Mouse (Mus musculus): Measurements from ENCODE around the gene Maml3. TPM values are rescaled to one million over a fixed set of nuclear protein-coding genes. Genes with fewer than 3 reads are reported as not detected.

The Maml3 gene
- polyA plus RNA-seq, 1 experiment from 2014 or later, result 6.1 TPM

DNA sequence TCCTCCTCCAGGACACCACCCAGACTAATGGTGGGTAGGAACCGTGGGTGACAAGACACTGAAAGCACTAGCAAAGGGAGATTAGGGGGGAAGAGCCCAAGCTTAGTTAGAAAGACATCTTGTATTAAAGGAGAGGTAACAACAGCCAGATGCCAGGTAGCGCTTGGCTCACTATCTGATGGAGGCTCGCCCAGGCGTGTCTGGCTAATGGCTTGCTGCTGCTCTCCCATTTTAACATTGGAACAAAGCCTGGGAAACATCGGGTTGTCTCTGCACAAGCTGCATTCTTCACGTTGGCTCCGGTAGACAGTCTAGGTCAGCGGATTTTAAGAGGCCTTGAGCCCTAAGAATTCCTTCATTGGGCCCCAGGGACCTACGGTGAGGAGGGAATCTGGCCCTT, 10.5 kb upstream of the Maml3 start:
- Histone ChIP-seq H3K27ac (ENCODE audit: low read depth, low read length) (no peak overlapping the region), H3K4me1 (ENCODE audit: control insufficient read depth, insufficient read depth, low read length) (no peaks in the 10 kb centered on the region), H3K27me3 (ENCODE audit: control insufficient read depth, insufficient read depth, low read length) (no peaks in the 10 kb centered on the region), H3K4me2 (no peak overlapping the region), H3K9ac (ENCODE audit: low read length) (no peak overlapping the region), H3K9me3 (ENCODE audit: control insufficient read depth, low read length) (no peaks in the 10 kb centered on the region), H3K36me3 (ENCODE audit: control insufficient read depth, insufficient read depth, low read length) (no peaks in the 10 kb centered on the region), H3K4me3 (ENCODE audit: low read depth, low read length) (no peak overlapping the region)
- DNase-seq (ENCODE audit: low spot score, missing footprints) (no peak), ATAC-seq (ENCODE audit: low FRiP score) (no peak)
- WGBS, result 84% methylated on average over 9 of the region's 9 CpGs

DNA sequence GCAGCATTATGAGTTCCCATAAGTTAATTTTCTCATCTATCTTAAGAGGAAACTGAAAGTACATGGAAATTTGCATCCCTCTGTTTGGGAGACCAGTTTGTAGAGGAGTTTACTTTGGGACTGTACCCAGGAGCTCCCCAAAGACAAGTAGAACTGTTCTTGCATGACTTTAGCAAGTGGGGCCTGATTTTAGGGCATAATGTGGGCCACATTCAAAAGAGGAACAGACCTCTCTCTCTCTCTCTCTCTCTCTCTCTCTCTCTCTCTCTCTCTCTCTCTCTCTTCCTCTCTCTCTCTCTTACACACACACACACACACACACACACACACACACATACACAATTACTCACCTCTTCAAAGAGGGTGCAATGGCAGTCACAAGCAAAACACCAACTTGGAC, 3.2 kb upstream of the Maml3 start:
- no peak overlapping the region for H3K9ac ChIP-seq (ENCODE audit: low read length)
- ATAC-seq (ENCODE audit: low FRiP score) (no peak), DNase-seq (ENCODE audit: low spot score, missing footprints) (no peak)

DNA sequence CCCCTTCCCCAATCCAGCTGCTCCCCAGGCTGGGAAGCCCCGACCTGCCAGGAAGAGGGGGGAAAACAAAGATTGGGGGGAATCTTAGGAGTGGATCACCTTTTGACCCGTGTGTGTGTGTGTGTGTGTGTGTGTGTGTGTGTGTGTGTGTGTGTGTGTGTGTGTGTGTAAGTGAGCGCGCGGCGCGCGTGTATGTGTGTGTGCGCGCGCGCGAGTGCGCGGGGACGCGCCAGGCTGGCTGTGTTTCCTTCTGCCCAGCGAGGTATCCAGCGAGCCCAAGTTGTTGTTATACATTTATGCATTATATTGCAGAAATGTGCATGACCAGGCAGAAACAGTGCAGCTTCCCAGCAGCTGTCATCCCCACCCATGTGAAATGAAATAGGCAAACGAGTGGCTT, 280 bp upstream of the Maml3 start:
- H3K9me3 ChIP-seq (ENCODE audit: control insufficient read depth, low read length), result no peaks in the 10 kb centered on the region
- H3K4me2 ChIP-seq, result peak overlapping the region; percentile 83
- H3K27me3 ChIP-seq (ENCODE audit: control insufficient read depth, insufficient read depth, low read length), result no peaks in the 10 kb centered on the region
- peak overlapping the region; percentile 25; the same call in 1 of the 2 replicates for H3K27ac ChIP-seq (ENCODE audit: low read depth, low read length)
- H3K4me3 ChIP-seq (ENCODE audit: low read depth, low read length), result peak overlapping the region; percentile 91
- peak overlapping the region; percentile 98 for H3K9ac ChIP-seq (ENCODE audit: low read length)
- H3K36me3 ChIP-seq (ENCODE audit: control insufficient read depth, insufficient read depth, low read length), result no peaks in the 10 kb centered on the region
- ATAC-seq (ENCODE audit: low FRiP score) (no peak), DNase-seq (ENCODE audit: low spot score, missing footprints) (no peak)
- WGBS, result under 1% methylated on average over 19 of the region's 20 CpGs
- H3K4me1 ChIP-seq (ENCODE audit: control insufficient read depth, insufficient read depth, low read length), result peaks cover 6% of the 10 kb centered on the region; the same call in 1 of the 2 replicates

More for the DNA sequence above, 3.2 kb upstream of the Maml3 start:
- no peaks in the 10 kb centered on the region for H3K36me3 ChIP-seq (ENCODE audit: control insufficient read depth, insufficient read depth, low read length)
- H3K27me3 ChIP-seq (ENCODE audit: control insufficient read depth, insufficient read depth, low read length), result no peaks in the 10 kb centered on the region
- H3K27ac ChIP-seq (ENCODE audit: low read depth, low read length), result no peak overlapping the region
- no peaks in the 10 kb centered on the region for H3K4me1 ChIP-seq (ENCODE audit: control insufficient read depth, insufficient read depth, low read length)
- H3K4me2 ChIP-seq, result no peak overlapping the region
- H3K9me3 ChIP-seq (ENCODE audit: control insufficient read depth, low read length), result no peaks in the 10 kb centered on the region
- no peak overlapping the region for H3K4me3 ChIP-seq (ENCODE audit: low read depth, low read length)

DNA sequence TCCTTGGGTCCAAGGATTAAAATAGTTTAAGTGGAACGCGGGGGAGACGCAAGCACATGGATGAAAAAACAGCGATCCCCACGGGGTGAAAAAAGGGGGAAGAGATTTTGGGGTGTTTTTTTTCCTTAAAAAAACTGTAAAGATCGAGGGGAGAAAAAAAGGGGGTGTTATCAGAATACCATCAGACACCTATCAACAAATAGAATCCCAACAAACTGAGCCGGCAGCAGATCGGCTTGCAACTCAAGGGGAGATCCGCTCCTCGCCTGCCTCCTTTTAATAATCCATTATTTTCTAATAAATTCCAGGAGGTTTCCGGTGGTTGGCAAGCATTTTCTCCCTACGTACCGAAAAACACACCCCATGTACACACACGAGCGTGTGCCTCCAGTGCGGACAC, 668 bp downstream of the Maml3 start:
- Histone ChIP-seq H3K27me3 (ENCODE audit: control insufficient read depth, insufficient read depth, low read length) (no peaks in the 10 kb centered on the region), H3K4me2 (peak overlapping the region; percentile 83), H3K9me3 (ENCODE audit: control insufficient read depth, low read length) (no peaks in the 10 kb centered on the region), H3K27ac (ENCODE audit: low read depth, low read length) (peak overlapping the region; percentile 99), H3K36me3 (ENCODE audit: control insufficient read depth, insufficient read depth, low read length) (no peaks in the 10 kb centered on the region), H3K4me3 (ENCODE audit: low read depth, low read length) (peak overlapping the region; percentile 91), H3K9ac (ENCODE audit: low read length) (peak overlapping the region; percentile 98), H3K4me1 (ENCODE audit: control insufficient read depth, insufficient read depth, low read length) (peaks cover 6% of the 10 kb centered on the region; the same call in 1 of the 2 replicates)
- DNase-seq (ENCODE audit: low spot score, missing footprints) (no peak), ATAC-seq (ENCODE audit: low FRiP score) (no peak)
- under 1% methylated on average over 16 of the region's 16 CpGs for WGBS

DNA sequence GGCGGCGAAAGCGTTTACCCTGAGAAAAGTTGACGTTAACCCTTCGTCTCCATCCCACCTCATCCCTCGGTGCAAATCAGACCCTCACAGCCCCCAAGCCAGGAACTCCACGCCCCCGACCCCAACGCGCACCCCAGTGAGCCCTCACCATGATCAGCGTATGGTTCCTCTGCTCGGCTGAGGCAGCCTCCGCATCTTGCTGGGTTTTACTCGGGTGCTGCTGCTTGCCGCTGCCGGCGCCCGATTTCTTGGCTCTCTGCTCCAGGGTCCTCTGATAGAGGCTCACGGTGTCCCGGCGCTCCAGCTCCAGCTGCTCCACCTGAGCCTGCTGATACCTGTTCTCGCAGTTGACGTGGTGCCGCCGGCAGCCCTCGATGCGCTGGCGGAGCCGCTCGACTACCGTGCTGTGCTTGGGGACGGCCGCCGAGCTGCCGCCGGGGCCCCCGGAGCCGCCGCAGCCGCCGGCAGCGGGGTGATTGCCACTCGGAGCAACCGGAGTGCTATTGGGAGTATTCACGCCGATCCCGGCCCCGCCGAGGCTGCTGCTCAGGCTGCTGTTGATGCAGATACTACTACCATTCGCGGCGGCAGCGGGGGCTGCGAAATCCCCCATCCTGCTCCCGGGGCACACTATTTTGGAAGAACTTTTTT, 1.2 kb downstream of the Maml3 start:
- peak overlapping the region; percentile 83 for H3K4me2 ChIP-seq
- DNase-seq (ENCODE audit: low spot score, missing footprints) (peak; percentile 96), ATAC-seq (ENCODE audit: low FRiP score) (no peak)
- H3K9me3 ChIP-seq (ENCODE audit: control insufficient read depth, low read length), result no peaks in the 10 kb centered on the region
- H3K9ac ChIP-seq (ENCODE audit: low read length), result peak overlapping the region; percentile 98
- H3K4me1 ChIP-seq (ENCODE audit: control insufficient read depth, insufficient read depth, low read length), result peaks cover 6% of the 10 kb centered on the region; the same call in 1 of the 2 replicates
- peak overlapping the region; percentile 91 for H3K4me3 ChIP-seq (ENCODE audit: low read depth, low read length)
- peak overlapping the region; percentile 99 for H3K27ac ChIP-seq (ENCODE audit: low read depth, low read length)
- H3K36me3 ChIP-seq (ENCODE audit: control insufficient read depth, insufficient read depth, low read length), result no peaks in the 10 kb centered on the region
- no peaks in the 10 kb centered on the region for H3K27me3 ChIP-seq (ENCODE audit: control insufficient read depth, insufficient read depth, low read length)
- under 1% methylated on average over 55 of the region's 55 CpGs for WGBS

DNA sequence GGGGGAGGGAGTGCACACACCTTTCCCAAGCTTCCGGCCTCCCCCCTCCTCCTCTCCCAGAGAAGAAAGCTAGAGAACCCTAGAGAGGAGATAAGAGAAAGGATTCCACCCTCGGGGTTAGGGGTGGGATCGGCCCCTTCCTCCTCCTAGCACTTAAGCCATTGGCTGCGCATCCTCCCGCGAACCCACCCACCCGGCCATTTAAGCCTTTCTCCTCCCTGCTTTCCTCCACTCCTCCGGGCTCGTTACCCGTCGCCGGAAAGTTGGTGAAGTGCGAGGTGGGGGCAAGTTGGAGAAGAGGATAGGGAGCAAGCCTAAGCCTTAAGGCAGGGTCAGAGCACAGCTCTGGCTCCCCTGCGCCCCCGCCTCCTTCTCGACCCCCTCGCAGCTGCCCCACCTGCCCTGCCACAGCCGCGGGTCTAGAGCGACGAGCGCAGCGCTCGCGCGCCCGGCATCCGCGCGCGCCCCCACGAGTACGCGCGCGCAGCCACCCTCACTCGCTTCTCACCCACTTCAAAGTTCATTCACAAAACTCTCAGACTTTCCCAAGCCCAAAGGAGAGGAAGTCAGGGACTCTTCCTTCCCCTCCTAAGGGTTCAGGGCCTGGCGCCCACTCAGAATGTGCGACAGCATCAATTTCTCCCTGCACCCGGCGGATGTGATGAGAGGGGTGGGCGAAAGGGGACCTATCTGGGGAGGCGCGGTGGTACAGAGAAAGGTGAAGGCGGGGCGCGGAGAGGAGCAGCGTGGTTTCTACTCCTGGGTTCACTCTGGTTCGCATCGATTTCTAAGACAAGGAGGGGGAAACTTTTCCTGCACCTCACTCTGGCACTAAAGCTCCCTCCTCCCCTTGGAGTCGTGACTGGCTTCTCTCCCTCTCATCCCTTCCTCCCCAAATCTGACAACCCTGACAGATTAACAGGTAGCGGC, 2.0 kb downstream of the Maml3 start:
- peak overlapping the region; percentile 99 for H3K27ac ChIP-seq (ENCODE audit: low read depth, low read length)
- H3K9me3 ChIP-seq (ENCODE audit: control insufficient read depth, low read length), result no peaks in the 10 kb centered on the region
- peak overlapping the region; percentile 98 for H3K9ac ChIP-seq (ENCODE audit: low read length)
- ATAC-seq (ENCODE audit: low FRiP score) (peak; percentile 80), DNase-seq (ENCODE audit: low spot score, missing footprints) (peak; percentile 99)
- no peaks in the 10 kb centered on the region for H3K36me3 ChIP-seq (ENCODE audit: control insufficient read depth, insufficient read depth, low read length)
- H3K4me2 ChIP-seq, result peak overlapping the region; percentile 83
- H3K27me3 ChIP-seq (ENCODE audit: control insufficient read depth, insufficient read depth, low read length), result no peaks in the 10 kb centered on the region
- WGBS, result under 1% methylated on average over 52 of the region's 52 CpGs
- peak overlapping the region; percentile 91 for H3K4me3 ChIP-seq (ENCODE audit: low read depth, low read length)
- peaks cover 6% of the 10 kb centered on the region; the same call in 1 of the 2 replicates for H3K4me1 ChIP-seq (ENCODE audit: control insufficient read depth, insufficient read depth, low read length)

DNA sequence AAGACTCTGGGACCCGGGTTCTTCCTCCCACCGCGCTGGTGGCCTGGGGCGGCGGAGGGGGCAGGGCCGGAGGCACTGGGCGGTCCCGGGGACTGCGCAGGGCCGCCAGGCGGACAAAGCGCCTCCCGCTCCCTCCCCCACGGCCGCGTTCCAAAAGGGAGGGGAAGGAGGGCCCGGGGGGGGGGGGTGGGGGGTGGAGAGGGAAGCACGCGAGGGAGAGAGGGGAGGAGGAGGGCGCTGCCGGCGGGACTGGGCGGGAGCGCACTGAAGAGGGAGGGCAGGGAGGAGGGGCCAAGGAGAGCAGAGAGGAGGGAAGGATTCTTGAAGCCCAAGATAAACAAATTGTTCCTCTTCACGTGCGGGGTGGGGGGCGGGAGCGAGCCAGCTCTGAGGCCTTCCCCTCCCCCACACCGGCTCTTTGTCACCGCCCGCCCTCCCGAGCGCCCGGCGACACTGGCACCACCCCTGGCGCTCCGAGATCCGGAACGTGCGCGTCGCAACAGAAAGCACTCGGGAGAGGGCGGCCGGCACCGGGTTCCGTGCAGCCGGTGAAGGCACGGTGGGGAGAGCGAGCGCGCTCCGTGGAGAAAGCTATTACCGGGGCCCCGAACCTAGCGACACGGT, 2.8 kb downstream of the Maml3 start:
- Histone ChIP-seq H3K36me3 (ENCODE audit: control insufficient read depth, insufficient read depth, low read length) (no peaks in the 10 kb centered on the region), H3K4me2 (peak overlapping the region; percentile 83), H3K4me1 (ENCODE audit: control insufficient read depth, insufficient read depth, low read length) (peaks cover 6% of the 10 kb centered on the region; the same call in 1 of the 2 replicates), H3K27me3 (ENCODE audit: control insufficient read depth, insufficient read depth, low read length) (no peaks in the 10 kb centered on the region), H3K9me3 (ENCODE audit: control insufficient read depth, low read length) (no peaks in the 10 kb centered on the region), H3K27ac (ENCODE audit: low read depth, low read length) (peak overlapping the region; percentile 99), H3K9ac (ENCODE audit: low read length) (peak overlapping the region; percentile 98), H3K4me3 (ENCODE audit: low read depth, low read length) (peak overlapping the region; percentile 91)
- peak; percentile 87 for ATAC-seq (ENCODE audit: low FRiP score)
- 0% methylated on average over 38 of the region's 57 CpGs for WGBS
- DNase-seq (ENCODE audit: low spot score, missing footprints), result no peak

DNA sequence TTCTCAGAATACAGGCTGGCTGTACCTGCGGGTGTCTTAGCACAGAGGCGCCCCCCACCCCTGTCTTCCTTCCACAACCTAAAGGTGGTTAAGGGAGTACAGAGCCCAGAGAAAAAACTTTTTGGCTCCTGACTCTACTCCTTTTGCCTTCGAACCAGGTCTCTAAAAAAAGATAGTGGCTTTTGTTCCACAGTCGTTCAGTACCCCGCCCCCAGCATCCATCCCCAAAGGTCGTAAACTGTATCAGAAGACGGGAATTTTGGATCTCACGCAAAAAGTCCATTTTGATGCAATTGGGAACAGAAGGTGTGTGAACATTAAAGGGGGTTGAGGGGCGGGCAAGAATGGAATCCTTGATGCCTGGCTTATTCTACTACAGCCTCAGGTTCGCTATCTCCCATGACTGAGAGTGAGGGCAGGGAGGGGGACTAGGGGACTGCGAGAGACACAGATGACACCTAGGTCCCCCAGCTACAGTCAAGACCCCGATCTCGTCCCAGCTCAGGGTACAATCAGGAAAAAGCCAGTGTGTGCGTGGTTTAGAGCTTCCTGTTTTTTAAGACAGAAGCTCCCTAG, 3.4 kb downstream of the Maml3 start:
- WGBS, result under 1% methylated on average over 14 of the region's 14 CpGs
- peak; percentile 98 for DNase-seq (ENCODE audit: low spot score, missing footprints)
- H3K9me3 ChIP-seq (ENCODE audit: control insufficient read depth, low read length), result no peaks in the 10 kb centered on the region
- H3K27me3 ChIP-seq (ENCODE audit: control insufficient read depth, insufficient read depth, low read length), result no peaks in the 10 kb centered on the region
- peaks cover 6% of the 10 kb centered on the region; the same call in 1 of the 2 replicates for H3K4me1 ChIP-seq (ENCODE audit: control insufficient read depth, insufficient read depth, low read length)
- H3K9ac ChIP-seq (ENCODE audit: low read length), result peak overlapping the region; percentile 98
- peak overlapping the region; percentile 83 for H3K4me2 ChIP-seq
- no peaks in the 10 kb centered on the region for H3K36me3 ChIP-seq (ENCODE audit: control insufficient read depth, insufficient read depth, low read length)
- peak; percentile 52; the same call in 1 of the 2 replicates for ATAC-seq (ENCODE audit: low FRiP score)
- H3K27ac ChIP-seq (ENCODE audit: low read depth, low read length), result peak overlapping the region; percentile 99
- peak overlapping the region; percentile 91 for H3K4me3 ChIP-seq (ENCODE audit: low read depth, low read length)
